Mouse (Mus musculus) embryonic facial prominence, embryonic 12.5 days (tissue): ENCODE data around the gene Cav1. TPM values are rescaled to one million over a fixed set of nuclear protein-coding genes. Genes with fewer than 3 reads are reported as not detected.

ENCODE experiments used
- ATAC-seq: fragments of 200-750 bp; cut with Nextera tagmentation; 2 replicates; pipeline ENCODE4 v1.8.0; 2017; ENCODE audit not compliant: insufficient number of reproducible peaks, insufficient read depth, low FRiP score, low TSS enrichment
- H3K27ac ChIP-seq: fragments of 300-500 bp; sonication (generic); 2 replicates; pipeline ENCODE4 v1.5.1; 2016; ENCODE audit warnings: mild to moderate bottlenecking
- H3K27me3 ChIP-seq: fragments of 300-500 bp; sonication (generic); 2 replicates; pipeline ENCODE4 v1.6.1; 2016; ENCODE audit warnings: mild to moderate bottlenecking, moderate library complexity
- H3K36me3 ChIP-seq: fragments of 300-500 bp; sonication (generic); 2 replicates; pipeline ENCODE4 v1.6.1; 2016; ENCODE audit warnings: mild to moderate bottlenecking
- H3K4me1 ChIP-seq: fragments of 300-500 bp; sonication (generic); 2 replicates; pipeline ENCODE4 v1.6.1; 2016
- H3K4me2 ChIP-seq: fragments of 300-500 bp; sonication (generic); replicated peaks from 2 replicates; pipeline ENCODE4 v1.6.1; 2016; ENCODE audit warnings: mild to moderate bottlenecking, moderate library complexity
- H3K4me3 ChIP-seq: fragments of 300-500 bp; sonication (generic); 2 replicates; pipeline ENCODE4 v1.5.1; 2016; ENCODE audit warnings: mild to moderate bottlenecking
- H3K9ac ChIP-seq: fragments of 300-500 bp; sonication (generic); 2 replicates; pipeline ENCODE4 v1.6.1; 2016; ENCODE audit warnings: mild to moderate bottlenecking, moderate library complexity
- H3K9me3 ChIP-seq: fragments of 300-500 bp; sonication (generic); 2 replicates; pipeline ENCODE4 v1.6.1; 2016; ENCODE audit warnings: mild to moderate bottlenecking, moderate library complexity
- WGBS: fragments of 180-500 bp; shearing (Covaris S2); methylation state at CpG from one replicate; pipeline ENCODE4 v1.1.7; 2016; 5-methylcytosine and 5-hydroxymethylcytosine counted together
- polyA plus RNA-seq: library from polyadenylated mRNA; unstranded; fragments of >200 nt; fragmentation: Nextera tagmentation; extraction: Ambion mirVana; gene quantifications from 2 replicates; pipeline ENCODE4 v1.2.1, GENCODE M21; 2016

Cav1 gene
- polyA plus RNA-seq, 1 experiment from 2014 or later = 28.6 TPM

DNA sequence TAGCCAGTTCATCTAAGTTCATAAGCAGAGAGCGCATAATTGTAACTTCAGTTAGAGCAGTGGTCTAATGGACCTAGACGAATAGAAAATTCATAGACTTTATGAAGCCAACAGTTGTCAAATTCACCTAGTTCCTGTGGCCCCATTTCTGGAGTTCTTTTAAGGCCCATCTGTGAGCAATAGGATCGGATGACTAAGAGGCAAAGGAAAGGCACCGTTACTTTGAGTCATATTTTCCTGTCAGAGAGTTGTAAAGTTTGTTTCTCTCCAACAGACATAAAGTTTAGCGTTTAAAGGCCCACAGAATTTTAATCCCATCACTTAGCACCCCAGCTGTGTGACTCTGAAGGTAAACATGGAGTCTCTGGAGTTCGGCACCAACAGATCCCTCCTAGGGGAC lies 15.8 kb downstream of the Cav1 start:
- Histone ChIP-seq H3K9ac (no peak overlapping the region), H3K4me3 (no peak overlapping the region), H3K27ac (no peak overlapping the region), H3K36me3 (no peaks in the 10 kb centered on the region), H3K27me3 (no peaks in the 10 kb centered on the region), H3K9me3 (no peaks in the 10 kb centered on the region), H3K4me1 (peaks cover 1% of the 10 kb centered on the region), H3K4me2 (no peak overlapping the region)
- 75% methylated on average over 6 of the region's 6 CpGs for WGBS
- no peak for ATAC-seq

DNA sequence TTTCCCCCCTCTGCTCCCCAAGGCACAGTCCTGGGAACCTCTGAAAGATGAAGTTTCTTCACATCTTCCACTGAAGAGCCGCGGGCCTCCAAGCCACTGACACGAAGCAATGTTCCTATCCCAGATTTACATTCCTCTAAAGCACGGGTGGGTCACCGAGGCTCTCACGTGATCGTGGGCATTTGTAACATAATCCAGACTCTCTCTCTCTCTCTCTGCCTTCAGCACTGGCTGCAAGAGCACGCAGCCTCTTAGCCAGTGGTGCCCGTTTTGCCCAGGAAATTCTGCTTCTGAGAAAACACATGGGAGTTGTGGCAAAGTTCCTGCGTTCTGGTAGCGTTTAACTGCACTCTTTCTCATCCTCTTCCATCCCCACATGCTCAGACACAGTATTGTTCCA lies 21.1 kb downstream of the Cav1 start:
- Histone ChIP-seq H3K36me3 (no peaks in the 10 kb centered on the region), H3K4me2 (peak overlapping the region; percentile 40), H3K4me1 (peaks cover 6% of the 10 kb centered on the region), H3K27me3 (no peaks in the 10 kb centered on the region), H3K4me3 (no peak overlapping the region), H3K27ac (no peak overlapping the region), H3K9ac (no peak overlapping the region), H3K9me3 (no peaks in the 10 kb centered on the region)
- WGBS = 25% methylated on average over 11 of the region's 11 CpGs
- ATAC-seq = no peak

DNA sequence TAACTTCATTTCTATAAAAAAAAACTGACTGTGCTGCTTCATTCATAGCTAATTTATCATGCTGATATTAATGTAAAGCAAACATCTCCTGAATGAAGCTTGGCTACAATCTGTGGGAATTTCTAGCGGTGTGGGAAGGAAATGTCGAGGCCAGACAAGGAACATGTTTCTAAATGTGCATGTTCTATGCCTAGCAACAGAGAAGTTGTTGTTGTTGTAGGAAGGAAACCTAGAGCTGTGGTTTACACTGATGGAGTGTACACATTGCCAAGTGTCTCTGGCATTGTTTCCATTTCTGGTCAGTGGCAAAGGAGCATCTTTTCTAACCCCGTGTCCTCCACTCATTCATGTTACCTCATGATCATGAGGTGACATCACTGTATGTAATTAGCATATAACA lies 23.7 kb downstream of the Cav1 start:
- H3K4me2 ChIP-seq = no peak overlapping the region
- no peaks in the 10 kb centered on the region for H3K36me3 ChIP-seq
- no peak overlapping the region for H3K4me3 ChIP-seq
- H3K9ac ChIP-seq = no peak overlapping the region
- ATAC-seq = no peak
- H3K4me1 ChIP-seq = peaks cover 6% of the 10 kb centered on the region
- no peaks in the 10 kb centered on the region for H3K27me3 ChIP-seq
- 87% methylated on average over 3 of the region's 3 CpGs for WGBS
- no peaks in the 10 kb centered on the region for H3K9me3 ChIP-seq
- H3K27ac ChIP-seq = no peak overlapping the region

DNA sequence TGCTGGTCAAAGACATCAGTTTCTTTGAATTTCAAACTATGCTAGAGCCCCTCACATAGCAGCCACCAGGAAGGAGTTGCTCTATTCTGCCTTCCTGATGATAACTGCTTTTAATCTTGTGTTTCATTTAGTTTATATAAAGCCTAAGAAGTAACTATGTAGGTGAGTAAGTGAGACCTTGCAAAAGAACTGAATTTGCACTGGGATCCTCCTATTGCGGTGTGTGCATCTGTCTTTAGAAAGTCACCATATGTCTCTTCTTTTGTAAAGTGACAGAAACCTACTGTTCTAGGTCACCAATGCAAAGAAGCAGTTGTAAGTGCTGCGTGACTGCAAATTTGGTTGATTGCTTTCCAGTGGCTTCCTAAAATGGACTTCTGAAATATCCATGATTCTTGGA lies 31.6 kb downstream of the Cav1 start:
- WGBS = 91% methylated on average over 2 of the region's 2 CpGs
- H3K4me1 ChIP-seq = no peaks in the 10 kb centered on the region
- H3K27ac ChIP-seq = no peak overlapping the region
- H3K9me3 ChIP-seq = no peaks in the 10 kb centered on the region
- no peak for ATAC-seq
- H3K4me3 ChIP-seq = no peak overlapping the region
- no peak overlapping the region for H3K9ac ChIP-seq
- no peaks in the 10 kb centered on the region for H3K36me3 ChIP-seq
- no peaks in the 10 kb centered on the region for H3K27me3 ChIP-seq
- H3K4me2 ChIP-seq = no peak overlapping the region

DNA sequence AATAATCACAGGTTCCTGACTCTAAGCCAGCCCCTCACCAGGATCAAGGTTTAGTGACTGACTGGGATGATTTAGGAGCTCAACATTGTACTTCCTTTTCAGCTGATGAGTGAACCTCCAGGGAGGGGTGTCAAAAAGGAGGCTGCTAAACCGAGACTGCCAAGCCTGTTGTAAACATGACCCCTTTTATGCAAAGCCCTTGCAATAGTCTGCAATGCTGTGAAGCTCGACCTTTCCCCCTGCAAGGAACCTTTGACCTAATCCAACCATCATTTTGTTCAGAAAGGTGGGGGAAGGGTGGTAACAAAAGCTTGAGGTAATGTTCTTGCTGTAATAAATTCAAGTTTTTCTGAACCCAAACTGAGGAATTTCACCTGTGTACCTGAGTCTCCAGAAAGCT lies 34.3 kb downstream of the Cav1 start:
- Histone ChIP-seq H3K9ac (no peak overlapping the region), H3K4me3 (no peak overlapping the region), H3K4me2 (no peak overlapping the region), H3K36me3 (no peaks in the 10 kb centered on the region), H3K4me1 (no peaks in the 10 kb centered on the region), H3K27ac (no peak overlapping the region), H3K9me3 (no peaks in the 10 kb centered on the region), H3K27me3 (no peaks in the 10 kb centered on the region)
- WGBS = 10% methylated on average over 2 of the region's 2 CpGs
- no peak for ATAC-seq

DNA sequence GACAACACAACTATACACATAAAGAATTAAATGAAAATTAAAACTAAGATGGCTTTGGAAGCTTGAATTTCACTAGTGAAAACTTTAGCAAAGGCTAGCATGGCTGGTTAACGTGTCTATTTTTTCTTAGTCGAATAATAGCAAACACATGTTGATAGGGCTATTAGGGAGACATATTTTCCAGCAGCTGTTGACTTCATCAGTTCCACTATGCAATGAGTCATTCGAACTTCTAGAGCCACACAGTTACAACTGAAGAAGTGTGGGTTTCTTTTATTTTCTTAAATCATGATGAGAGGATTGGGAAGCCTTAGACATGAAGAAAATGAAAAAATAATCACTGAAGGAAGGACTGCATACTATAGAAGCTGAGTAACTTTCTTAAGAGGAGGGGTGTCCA lies 41.9 kb downstream of the Cav1 start:
- no peaks in the 10 kb centered on the region for H3K4me1 ChIP-seq
- H3K27ac ChIP-seq = no peak overlapping the region
- H3K4me3 ChIP-seq = no peak overlapping the region
- ATAC-seq = no peak
- whole genome bisulfite sequencing = 60% methylated on average over 3 of the region's 3 CpGs
- no peak overlapping the region for H3K4me2 ChIP-seq
- no peaks in the 10 kb centered on the region for H3K9me3 ChIP-seq
- no peak overlapping the region for H3K9ac ChIP-seq
- H3K36me3 ChIP-seq = no peaks in the 10 kb centered on the region
- H3K27me3 ChIP-seq = no peaks in the 10 kb centered on the region

DNA sequence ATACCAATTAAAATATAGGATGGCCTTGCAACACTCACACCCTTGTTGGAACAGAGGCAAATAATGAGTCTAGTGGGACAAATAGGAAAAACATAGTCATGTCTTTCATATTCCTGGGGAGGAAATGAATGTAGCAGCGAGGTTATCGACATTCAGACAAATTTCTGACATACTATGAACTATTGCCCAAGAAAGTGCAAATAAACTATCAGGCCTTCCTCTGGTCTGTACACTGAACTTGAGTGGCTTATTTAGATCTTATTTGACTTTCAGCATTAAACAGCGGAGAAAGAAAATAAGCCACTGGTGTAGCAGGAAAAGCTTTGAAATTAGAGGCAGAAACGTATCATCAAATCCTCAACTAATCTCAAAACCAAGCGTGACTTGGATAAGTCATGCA lies 44.7 kb downstream of the Cav1 start:
- no peak overlapping the region for H3K27ac ChIP-seq
- H3K36me3 ChIP-seq = no peaks in the 10 kb centered on the region
- no peak overlapping the region for H3K4me2 ChIP-seq
- H3K4me3 ChIP-seq = no peak overlapping the region
- no peaks in the 10 kb centered on the region for H3K9me3 ChIP-seq
- no peaks in the 10 kb centered on the region for H3K4me1 ChIP-seq
- no peak for ATAC-seq
- H3K27me3 ChIP-seq = no peaks in the 10 kb centered on the region
- H3K9ac ChIP-seq = no peak overlapping the region
- WGBS = 89% methylated on average over 5 of the region's 5 CpGs

GRCm38 (mm10) chr6:17358896-17359690 lies 53.0 kb downstream of the Cav1 start:
- no peak for ATAC-seq
- H3K27me3 ChIP-seq = no peaks in the 10 kb centered on the region
- WGBS = 20% methylated on average over 6 of the region's 6 CpGs

DNA sequence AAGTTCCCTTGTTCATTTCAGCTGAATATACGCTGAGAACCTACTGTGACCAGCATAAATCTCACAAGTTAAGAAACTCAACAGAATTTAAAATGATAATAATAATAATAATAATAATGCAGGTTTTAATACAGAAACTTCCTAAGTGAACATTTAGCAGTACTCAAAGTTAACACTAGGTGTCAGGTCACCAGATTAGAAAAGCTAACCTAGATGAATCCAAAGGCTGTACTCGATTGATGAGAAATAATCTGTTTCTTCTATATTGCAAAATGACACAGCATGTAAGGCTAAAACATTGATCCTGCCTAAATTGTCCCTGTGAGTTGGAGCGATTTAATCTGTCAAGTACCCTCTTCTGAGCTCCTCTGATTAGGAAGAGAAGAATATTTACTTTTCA lies 56.6 kb downstream of the Cav1 start:
- ATAC-seq = no peak
- WGBS = 47% methylated on average over 3 of the region's 3 CpGs
- Histone ChIP-seq H3K27me3 (no peaks in the 10 kb centered on the region), H3K4me1 (no peaks in the 10 kb centered on the region), H3K27ac (no peak overlapping the region), H3K4me3 (no peak overlapping the region), H3K9ac (no peak overlapping the region), H3K9me3 (no peaks in the 10 kb centered on the region), H3K4me2 (no peak overlapping the region), H3K36me3 (no peaks in the 10 kb centered on the region)

More at GRCm38 (mm10) chr6:17358896-17359690, 53.0 kb downstream of the Cav1 start:
- no peaks in the 10 kb centered on the region for H3K9me3 ChIP-seq
- no peak overlapping the region for H3K9ac ChIP-seq
- H3K4me2 ChIP-seq = no peak overlapping the region
- H3K4me1 ChIP-seq = no peaks in the 10 kb centered on the region
- H3K4me3 ChIP-seq = no peak overlapping the region
- no peak overlapping the region for H3K27ac ChIP-seq
- H3K36me3 ChIP-seq = no peaks in the 10 kb centered on the region

GRCm38 (mm10) chr6:17363446-17364179 lies 57.5 kb downstream of the Cav1 start:
- Histone ChIP-seq H3K36me3 (no peaks in the 10 kb centered on the region), H3K27me3 (no peaks in the 10 kb centered on the region), H3K4me2 (no peak overlapping the region), H3K4me3 (no peak overlapping the region), H3K4me1 (no peaks in the 10 kb centered on the region), H3K27ac (no peak overlapping the region), H3K9me3 (no peaks in the 10 kb centered on the region), H3K9ac (no peak overlapping the region)
- WGBS = 87% methylated on average over 17 of the region's 17 CpGs
- ATAC-seq = no peak

GRCm38 (mm10) chr6:17374326-17374725 lies 68.2 kb downstream of the Cav1 start:
- Histone ChIP-seq H3K4me3 (no peak overlapping the region), H3K9me3 (no peaks in the 10 kb centered on the region), H3K27ac (no peak overlapping the region), H3K27me3 (no peaks in the 10 kb centered on the region), H3K36me3 (no peaks in the 10 kb centered on the region), H3K4me2 (no peak overlapping the region), H3K4me1 (no peaks in the 10 kb centered on the region), H3K9ac (no peak overlapping the region)
- ATAC-seq = no peak
- WGBS = 89% methylated on average over 5 of the region's 5 CpGs

DNA sequence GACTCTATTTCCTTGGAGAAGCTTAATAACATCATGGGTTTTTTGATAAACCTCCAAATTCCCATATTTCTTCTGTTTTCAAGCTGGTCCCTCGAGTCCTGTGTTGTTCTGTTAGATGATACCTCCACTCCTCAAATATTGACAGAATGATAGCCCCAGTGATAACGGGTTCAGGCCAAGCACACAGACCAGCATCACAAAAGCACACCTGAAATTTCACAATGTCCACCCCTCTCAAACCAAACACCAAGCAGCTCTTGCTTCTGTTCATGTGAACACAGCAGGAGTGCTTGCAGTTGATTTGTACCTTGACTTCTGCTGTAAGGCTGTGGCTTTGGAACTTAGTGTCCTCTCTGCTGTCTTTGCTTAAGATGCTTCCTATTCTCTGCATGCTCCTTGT lies 71.2 kb downstream of the Cav1 start:
- no peaks in the 10 kb centered on the region for H3K9me3 ChIP-seq
- H3K9ac ChIP-seq = no peak overlapping the region
- H3K4me3 ChIP-seq = no peak overlapping the region
- H3K4me2 ChIP-seq = no peak overlapping the region
- H3K36me3 ChIP-seq = no peaks in the 10 kb centered on the region
- no peak for ATAC-seq
- H3K27me3 ChIP-seq = no peaks in the 10 kb centered on the region
- WGBS = 84% methylated on average over 2 of the region's 2 CpGs
- H3K4me1 ChIP-seq = no peaks in the 10 kb centered on the region
- H3K27ac ChIP-seq = no peak overlapping the region
